Mouse (Mus musculus) hindbrain, embryonic 13.5 days (tissue): ENCODE data around the gene Tbc1d22a. TPM values are rescaled to one million over a fixed set of nuclear protein-coding genes. Genes with fewer than 3 reads are reported as not detected.
A peak's percentile ranks its signal among the peaks of the same experiment; 100 is the strongest.

Source experiments
- ATAC-seq: fragments of 200-750 bp; cut with Nextera tagmentation; 2 replicates; pipeline ENCODE4 v1.8.0; 2017; ENCODE audit warnings: moderate TSS enrichment; ENCODE audit not compliant: low FRiP score
- H3K27ac ChIP-seq: fragments of 300-500 bp; sonication (generic); 2 replicates; pipeline ENCODE4 v1.5.1; 2015; ENCODE audit warnings: inconsistent platforms, mild to moderate bottlenecking, moderate library complexity
- H3K27me3 ChIP-seq: fragments of 300-500 bp; sonication (generic); 2 replicates; pipeline ENCODE4 v1.6.1; 2015; ENCODE audit warnings: mild to moderate bottlenecking, inconsistent platforms
- H3K36me3 ChIP-seq: fragments of 300-500 bp; sonication (generic); 2 replicates; pipeline ENCODE4 v1.6.1; 2015; ENCODE audit warnings: mild to moderate bottlenecking, inconsistent platforms
- H3K4me1 ChIP-seq: fragments of 300-500 bp; sonication (generic); replicated peaks from 2 replicates; pipeline ENCODE4 v1.6.1; 2015; ENCODE audit warnings: inconsistent platforms
- H3K4me2 ChIP-seq: fragments of 300-500 bp; sonication (generic); 2 replicates; pipeline ENCODE4 v1.6.1; 2015; ENCODE audit warnings: inconsistent platforms, mild to moderate bottlenecking, moderate library complexity
- H3K4me3 ChIP-seq: fragments of 300-500 bp; sonication (generic); 2 replicates; pipeline ENCODE4 v1.5.1; 2015; ENCODE audit warnings: mild to moderate bottlenecking, inconsistent platforms
- H3K9ac ChIP-seq: fragments of 300-500 bp; sonication (generic); 2 replicates; pipeline ENCODE4 v1.6.1; 2015; ENCODE audit warnings: mild to moderate bottlenecking, inconsistent platforms
- H3K9me3 ChIP-seq: fragments of 300-500 bp; sonication (generic); 2 replicates; pipeline ENCODE4 v1.6.1; 2016; ENCODE audit warnings: inconsistent platforms
- WGBS: fragments of 180-500 bp; shearing (Covaris S2); methylation state at CpG from one replicate; pipeline ENCODE4 v1.1.7; 2015; 5-methylcytosine and 5-hydroxymethylcytosine counted together
- polyA plus RNA-seq: library from polyadenylated mRNA; unstranded; fragments of >200 nt; fragmentation: Nextera tagmentation; extraction: Ambion mirVana; gene quantifications from 2 replicates; pipeline ENCODE4 v1.2.1, GENCODE M21; 2015

Tbc1d22a gene
- polyA plus RNA-seq, 1 experiment from 2014 or later, result 12.1 TPM

- 64% methylated on average over 5 of the region's 5 CpGs for WGBS
- Histone ChIP-seq H3K4me3 (no peak overlapping the region), H3K4me2 (no peak overlapping the region), H3K9me3 (no peaks in the 10 kb centered on the region), H3K36me3 (no peaks in the 10 kb centered on the region), H3K27ac (no peak overlapping the region), H3K4me1 (peaks cover 34% of the 10 kb centered on the region), H3K9ac (no peak overlapping the region), H3K27me3 (no peaks in the 10 kb centered on the region)
- ATAC-seq, result no peak
Observed at GRCm38 (mm10) chr15:86492636-86493035, 278.4 kb downstream of the Tbc1d22a start.

- H3K4me1 ChIP-seq, result peaks cover 23% of the 10 kb centered on the region
- H3K27ac ChIP-seq, result no peak overlapping the region
- no peaks in the 10 kb centered on the region for H3K36me3 ChIP-seq
- H3K9ac ChIP-seq, result no peak overlapping the region
- WGBS, result 86% methylated on average over 4 of the region's 4 CpGs
- H3K4me3 ChIP-seq, result no peak overlapping the region
- no peak for ATAC-seq
- H3K4me2 ChIP-seq, result no peak overlapping the region
- no peaks in the 10 kb centered on the region for H3K9me3 ChIP-seq
- no peaks in the 10 kb centered on the region for H3K27me3 ChIP-seq
Observed at GRCm38 (mm10) chr15:86496209-86496608, 281.9 kb downstream of the Tbc1d22a start.

- H3K4me1 ChIP-seq, result peaks cover 23% of the 10 kb centered on the region
- H3K4me2 ChIP-seq, result no peak overlapping the region
- no peaks in the 10 kb centered on the region for H3K27me3 ChIP-seq
- no peak overlapping the region for H3K27ac ChIP-seq
- no peak for ATAC-seq
- H3K9ac ChIP-seq, result no peak overlapping the region
- H3K36me3 ChIP-seq, result no peaks in the 10 kb centered on the region
- no peak overlapping the region for H3K4me3 ChIP-seq
- 82% methylated on average over 7 of the region's 7 CpGs for WGBS
- no peaks in the 10 kb centered on the region for H3K9me3 ChIP-seq
Observed at GRCm38 (mm10) chr15:86496646-86497045, 282.4 kb downstream of the Tbc1d22a start.

GRCm38 (mm10) chr15:86500536-86500935 lies 286.3 kb downstream of the Tbc1d22a start:
- H3K4me2 ChIP-seq, result no peak overlapping the region
- ATAC-seq, result no peak
- H3K4me3 ChIP-seq, result no peak overlapping the region
- peaks cover 14% of the 10 kb centered on the region for H3K4me1 ChIP-seq
- H3K27ac ChIP-seq, result no peak overlapping the region
- no peaks in the 10 kb centered on the region for H3K27me3 ChIP-seq
- no peaks in the 10 kb centered on the region for H3K9me3 ChIP-seq
- no peaks in the 10 kb centered on the region for H3K36me3 ChIP-seq
- H3K9ac ChIP-seq, result no peak overlapping the region

- Histone ChIP-seq H3K36me3 (no peaks in the 10 kb centered on the region), H3K9me3 (no peaks in the 10 kb centered on the region), H3K4me2 (no peak overlapping the region), H3K9ac (no peak overlapping the region), H3K4me1 (peaks cover 13% of the 10 kb centered on the region), H3K27ac (peak overlapping the region; percentile 44; the same call in 1 of the 2 replicates), H3K4me3 (no peak overlapping the region), H3K27me3 (no peaks in the 10 kb centered on the region)
- 60% methylated on average over 10 of the region's 10 CpGs for WGBS
- ATAC-seq, result peak; percentile 57; the same call in 1 of the 2 replicates
Observed at GRCm38 (mm10) chr15:86503413-86503812, 289.2 kb downstream of the Tbc1d22a start.

GRCm38 (mm10) chr15:86506666-86507065 lies 292.4 kb downstream of the Tbc1d22a start:
- WGBS, result 77% methylated on average over 4 of the region's 4 CpGs
- no peaks in the 10 kb centered on the region for H3K36me3 ChIP-seq
- peaks cover 36% of the 10 kb centered on the region for H3K4me1 ChIP-seq
- no peak overlapping the region for H3K27ac ChIP-seq
- no peak overlapping the region for H3K9ac ChIP-seq
- no peak for ATAC-seq
- no peaks in the 10 kb centered on the region for H3K9me3 ChIP-seq
- no peak overlapping the region for H3K4me3 ChIP-seq
- no peak overlapping the region for H3K4me2 ChIP-seq
- no peaks in the 10 kb centered on the region for H3K27me3 ChIP-seq

GRCm38 (mm10) chr15:86507546-86507945 lies 293.3 kb downstream of the Tbc1d22a start:
- H3K4me2 ChIP-seq, result no peak overlapping the region
- peaks cover 36% of the 10 kb centered on the region for H3K4me1 ChIP-seq
- H3K4me3 ChIP-seq, result no peak overlapping the region
- H3K36me3 ChIP-seq, result no peaks in the 10 kb centered on the region
- WGBS, result 89% methylated on average over 8 of the region's 8 CpGs
- no peak overlapping the region for H3K27ac ChIP-seq
- H3K27me3 ChIP-seq, result no peaks in the 10 kb centered on the region
- no peak for ATAC-seq
- no peaks in the 10 kb centered on the region for H3K9me3 ChIP-seq
- H3K9ac ChIP-seq, result no peak overlapping the region

GRCm38 (mm10) chr15:86508406-86509176 lies 294.3 kb downstream of the Tbc1d22a start:
- Histone ChIP-seq H3K4me2 (no peak overlapping the region), H3K27me3 (no peaks in the 10 kb centered on the region), H3K27ac (no peak overlapping the region), H3K9ac (no peak overlapping the region), H3K4me1 (peaks cover 31% of the 10 kb centered on the region), H3K36me3 (no peaks in the 10 kb centered on the region), H3K4me3 (no peak overlapping the region), H3K9me3 (no peaks in the 10 kb centered on the region)
- WGBS, result 73% methylated on average over 7 of the region's 7 CpGs
- ATAC-seq, result no peak

GRCm38 (mm10) chr15:86509601-86510000 lies 295.3 kb downstream of the Tbc1d22a start:
- Histone ChIP-seq H3K9me3 (no peaks in the 10 kb centered on the region), H3K4me1 (peaks cover 30% of the 10 kb centered on the region), H3K4me3 (no peak overlapping the region), H3K27me3 (no peaks in the 10 kb centered on the region), H3K9ac (no peak overlapping the region), H3K4me2 (no peak overlapping the region), H3K36me3 (no peaks in the 10 kb centered on the region), H3K27ac (no peak overlapping the region)
- ATAC-seq, result no peak
- WGBS, result 78% methylated on average over 6 of the region's 6 CpGs

GRCm38 (mm10) chr15:86511181-86511580 lies 296.9 kb downstream of the Tbc1d22a start:
- H3K4me1 ChIP-seq, result peaks cover 26% of the 10 kb centered on the region
- WGBS, result 85% methylated on average over 7 of the region's 7 CpGs
- no peak overlapping the region for H3K4me3 ChIP-seq
- no peaks in the 10 kb centered on the region for H3K9me3 ChIP-seq
- H3K4me2 ChIP-seq, result no peak overlapping the region
- no peaks in the 10 kb centered on the region for H3K36me3 ChIP-seq
- no peak overlapping the region for H3K27ac ChIP-seq
- no peak overlapping the region for H3K9ac ChIP-seq
- no peaks in the 10 kb centered on the region for H3K27me3 ChIP-seq
- ATAC-seq, result no peak

- no peaks in the 10 kb centered on the region for H3K9me3 ChIP-seq
- no peak overlapping the region for H3K9ac ChIP-seq
- H3K27ac ChIP-seq, result no peak overlapping the region
- no peak for ATAC-seq
- H3K4me1 ChIP-seq, result peaks cover 25% of the 10 kb centered on the region
- no peak overlapping the region for H3K4me2 ChIP-seq
- no peaks in the 10 kb centered on the region for H3K36me3 ChIP-seq
- WGBS, result 74% methylated on average over 5 of the region's 5 CpGs
- no peak overlapping the region for H3K4me3 ChIP-seq
- no peaks in the 10 kb centered on the region for H3K27me3 ChIP-seq
Observed at GRCm38 (mm10) chr15:86513336-86513735, 299.1 kb downstream of the Tbc1d22a start.

- no peak overlapping the region for H3K4me2 ChIP-seq
- H3K4me3 ChIP-seq, result no peak overlapping the region
- H3K4me1 ChIP-seq, result no peaks in the 10 kb centered on the region
- H3K9ac ChIP-seq, result no peak overlapping the region
- H3K27me3 ChIP-seq, result no peaks in the 10 kb centered on the region
- H3K27ac ChIP-seq, result no peak overlapping the region
- H3K9me3 ChIP-seq, result 0 out of 2 replicates have a peak, but pooled peaks cover under 1% of the 10 kb centered on the region
- no peak for ATAC-seq
- WGBS, result 89% methylated on average over 4 of the region's 4 CpGs
- H3K36me3 ChIP-seq, result no peaks in the 10 kb centered on the region
Observed at GRCm38 (mm10) chr15:86520201-86520600, 305.9 kb downstream of the Tbc1d22a start.

GRCm38 (mm10) chr15:86535356-86535755 lies 321.1 kb downstream of the Tbc1d22a start:
- Histone ChIP-seq H3K9me3 (no peaks in the 10 kb centered on the region; the same call in 1 of the 2 replicates), H3K4me1 (no peaks in the 10 kb centered on the region), H3K4me2 (no peak overlapping the region), H3K9ac (no peak overlapping the region), H3K27ac (no peak overlapping the region), H3K27me3 (no peaks in the 10 kb centered on the region), H3K4me3 (no peak overlapping the region), H3K36me3 (no peaks in the 10 kb centered on the region)
- WGBS, result 86% methylated on average over 6 of the region's 6 CpGs
- no peak for ATAC-seq
